Mouse (Mus musculus): ENCODE results near the gene Med23. TPM values are rescaled to one million over a fixed set of nuclear protein-coding genes. Genes with fewer than 3 reads are reported as not detected.

Med23 gene
- polyA plus RNA-seq, 1 experiment from 2014 or later = 35.9 TPM

- WGBS = 93% methylated on average over 8 of the region's 8 CpGs
- DNase-seq = no peak
- H3K36me3 ChIP-seq (ENCODE audit: control insufficient read depth, insufficient read depth, low read length) = peaks cover 99% of the 10 kb centered on the region
Observed at GRCm38 (mm10) chr10:24911199-24911598, 41.4 kb downstream of the Med23 start.

GRCm38 (mm10) chr10:24912576-24912975, 42.8 kb downstream of the Med23 start:
- no peak overlapping the region for H3K4me3 ChIP-seq (replicated peaks; ENCODE audit: low read depth, low read length)
- H3K27ac ChIP-seq (replicated peaks; ENCODE audit: low read depth, low read length) = no peak overlapping the region
- DNase-seq (no peak), ATAC-seq (ENCODE audit: low FRiP score, low TSS enrichment) (no peak)
- H3K36me3 ChIP-seq (ENCODE audit: control insufficient read depth, insufficient read depth, low read length) = peaks cover 95% of the 10 kb centered on the region
- H3K27me3 ChIP-seq (ENCODE audit: control insufficient read depth, insufficient read depth, low read length) = no peaks in the 10 kb centered on the region
- H3K4me2 ChIP-seq (ENCODE audit: low read length) = no peak overlapping the region
- H3K4me1 ChIP-seq (ENCODE audit: control insufficient read depth, insufficient read depth, low read length) = no peaks in the 10 kb centered on the region
- H3K9ac ChIP-seq (replicated peaks; ENCODE audit: low read length) = no peak overlapping the region
- H3K9me3 ChIP-seq (ENCODE audit: control insufficient read depth, low read length) = no peaks in the 10 kb centered on the region
- WGBS = 95% methylated on average over 14 of the region's 14 CpGs

More at GRCm38 (mm10) chr10:24911199-24911598, 41.4 kb downstream of the Med23 start:
- H3K27ac ChIP-seq (replicated peaks; ENCODE audit: low read depth, low read length) = no peak overlapping the region
- no peak overlapping the region for H3K4me2 ChIP-seq (ENCODE audit: low read length)
- no peaks in the 10 kb centered on the region for H3K27me3 ChIP-seq (ENCODE audit: control insufficient read depth, insufficient read depth, low read length)
- ATAC-seq (ENCODE audit: low FRiP score, low TSS enrichment) = no peak
- H3K9ac ChIP-seq (replicated peaks; ENCODE audit: low read length) = no peak overlapping the region
- no peak overlapping the region for H3K4me3 ChIP-seq (replicated peaks; ENCODE audit: low read depth, low read length)
- H3K9me3 ChIP-seq (ENCODE audit: control insufficient read depth, low read length) = no peaks in the 10 kb centered on the region
- no peaks in the 10 kb centered on the region for H3K4me1 ChIP-seq (ENCODE audit: control insufficient read depth, insufficient read depth, low read length)

GRCm38 (mm10) chr10:24915486-24915885, 45.7 kb downstream of the Med23 start:
- no peak for ATAC-seq (ENCODE audit: low FRiP score, low TSS enrichment)
- peaks cover 71% of the 10 kb centered on the region for H3K36me3 ChIP-seq (ENCODE audit: control insufficient read depth, insufficient read depth, low read length)
- 91% methylated on average over 6 of the region's 6 CpGs for WGBS

GRCm38 (mm10) chr10:24922977-24923376, 53.2 kb downstream of the Med23 start:
- no peak for ATAC-seq (ENCODE audit: low FRiP score, low TSS enrichment)
- H3K27me3 ChIP-seq (ENCODE audit: control insufficient read depth, insufficient read depth, low read length) = no peaks in the 10 kb centered on the region
- H3K4me3 ChIP-seq (replicated peaks; ENCODE audit: low read depth, low read length) = no peak overlapping the region
- WGBS = 92% methylated on average over 4 of the region's 4 CpGs
- H3K9me3 ChIP-seq (ENCODE audit: control insufficient read depth, low read length) = no peaks in the 10 kb centered on the region
- H3K9ac ChIP-seq (replicated peaks; ENCODE audit: low read length) = no peak overlapping the region
- H3K4me1 ChIP-seq (ENCODE audit: control insufficient read depth, insufficient read depth, low read length) = no peaks in the 10 kb centered on the region
- no peak for DNase-seq
- 0 out of 2 replicates have a peak, but pooled peaks cover 1% of the 10 kb centered on the region for H3K36me3 ChIP-seq (ENCODE audit: control insufficient read depth, insufficient read depth, low read length)
- H3K27ac ChIP-seq (replicated peaks; ENCODE audit: low read depth, low read length) = no peak overlapping the region
- H3K4me2 ChIP-seq (ENCODE audit: low read length) = no peak overlapping the region

More at GRCm38 (mm10) chr10:24915486-24915885, 45.7 kb downstream of the Med23 start:
- H3K4me1 ChIP-seq (ENCODE audit: control insufficient read depth, insufficient read depth, low read length) = no peaks in the 10 kb centered on the region
- no peak overlapping the region for H3K27ac ChIP-seq (replicated peaks; ENCODE audit: low read depth, low read length)
- no peak overlapping the region for H3K4me2 ChIP-seq (ENCODE audit: low read length)
- H3K4me3 ChIP-seq (replicated peaks; ENCODE audit: low read depth, low read length) = no peak overlapping the region
- no peak overlapping the region for H3K9ac ChIP-seq (replicated peaks; ENCODE audit: low read length)
- no peaks in the 10 kb centered on the region for H3K9me3 ChIP-seq (ENCODE audit: control insufficient read depth, low read length)
- no peaks in the 10 kb centered on the region for H3K27me3 ChIP-seq (ENCODE audit: control insufficient read depth, insufficient read depth, low read length)
- DNase-seq = no peak

- WGBS = 71% methylated on average over 3 of the region's 3 CpGs
- Histone ChIP-seq H3K9ac (replicated peaks; ENCODE audit: low read length) (no peak overlapping the region), H3K27ac (replicated peaks; ENCODE audit: low read depth, low read length) (no peak overlapping the region), H3K4me2 (ENCODE audit: low read length) (no peak overlapping the region), H3K36me3 (ENCODE audit: control insufficient read depth, insufficient read depth, low read length) (no peaks in the 10 kb centered on the region), H3K9me3 (ENCODE audit: control insufficient read depth, low read length) (no peaks in the 10 kb centered on the region), H3K4me3 (replicated peaks; ENCODE audit: low read depth, low read length) (no peak overlapping the region), H3K27me3 (ENCODE audit: control insufficient read depth, insufficient read depth, low read length) (no peaks in the 10 kb centered on the region), H3K4me1 (ENCODE audit: control insufficient read depth, insufficient read depth, low read length) (no peaks in the 10 kb centered on the region)
- DNase-seq (no peak), ATAC-seq (ENCODE audit: low FRiP score, low TSS enrichment) (no peak)
Observed at GRCm38 (mm10) chr10:24924296-24924695, 54.5 kb downstream of the Med23 start.

GRCm38 (mm10) chr10:24926380-24926779, 56.6 kb downstream of the Med23 start:
- ATAC-seq (ENCODE audit: low FRiP score, low TSS enrichment) = peak; percentile 62
- peak; percentile 50 for DNase-seq
- Histone ChIP-seq H3K27me3 (ENCODE audit: control insufficient read depth, insufficient read depth, low read length) (no peaks in the 10 kb centered on the region), H3K4me1 (ENCODE audit: control insufficient read depth, insufficient read depth, low read length) (no peaks in the 10 kb centered on the region), H3K9me3 (ENCODE audit: control insufficient read depth, low read length) (no peaks in the 10 kb centered on the region), H3K4me2 (ENCODE audit: low read length) (no peak overlapping the region), H3K4me3 (replicated peaks; ENCODE audit: low read depth, low read length) (no peak overlapping the region), H3K9ac (replicated peaks; ENCODE audit: low read length) (no peak overlapping the region), H3K27ac (replicated peaks; ENCODE audit: low read depth, low read length) (no peak overlapping the region), H3K36me3 (ENCODE audit: control insufficient read depth, insufficient read depth, low read length) (no peaks in the 10 kb centered on the region)
- WGBS = 42% methylated on average over 10 of the region's 10 CpGs

GRCm38 (mm10) chr10:24926962-24927720, 57.4 kb downstream of the Med23 start, which contains the start of gene Arg1:
Gene Arg1, minus strand, starts transcription at chr10:24927484.
- Histone ChIP-seq H3K4me2 (ENCODE audit: low read length) (no peak within 1 kb of the TSS), H3K36me3 (ENCODE audit: control insufficient read depth, insufficient read depth, low read length) (no peaks in the 10 kb centered on the region), H3K27ac (replicated peaks; ENCODE audit: low read depth, low read length) (no peak within 1 kb of the TSS), H3K4me1 (ENCODE audit: control insufficient read depth, insufficient read depth, low read length) (no peaks in the 10 kb centered on the region), H3K9ac (replicated peaks; ENCODE audit: low read length) (no peak within 1 kb of the TSS), H3K27me3 (ENCODE audit: control insufficient read depth, insufficient read depth, low read length) (no peaks in the 10 kb centered on the region), H3K4me3 (replicated peaks; ENCODE audit: low read depth, low read length) (no peak within 1 kb of the TSS), H3K9me3 (ENCODE audit: control insufficient read depth, low read length) (no peaks in the 10 kb centered on the region)
- ATAC-seq (ENCODE audit: low FRiP score, low TSS enrichment) (no peak), DNase-seq (peak; percentile 8)
- 72% methylated on average over 14 of the region's 14 CpGs for WGBS

- Histone ChIP-seq H3K9me3 (ENCODE audit: control insufficient read depth, low read length) (no peaks in the 10 kb centered on the region), H3K4me3 (replicated peaks; ENCODE audit: low read depth, low read length) (no peak overlapping the region), H3K27ac (replicated peaks; ENCODE audit: low read depth, low read length) (no peak overlapping the region), H3K4me1 (ENCODE audit: control insufficient read depth, insufficient read depth, low read length) (no peaks in the 10 kb centered on the region), H3K36me3 (ENCODE audit: control insufficient read depth, insufficient read depth, low read length) (no peaks in the 10 kb centered on the region), H3K4me2 (ENCODE audit: low read length) (no peak overlapping the region), H3K9ac (replicated peaks; ENCODE audit: low read length) (no peak overlapping the region), H3K27me3 (ENCODE audit: control insufficient read depth, insufficient read depth, low read length) (no peaks in the 10 kb centered on the region)
- 68% methylated on average over 12 of the region's 12 CpGs for WGBS
- DNase-seq = no peak
- no peak for ATAC-seq (ENCODE audit: low FRiP score, low TSS enrichment)
Observed at GRCm38 (mm10) chr10:24928072-24928471, 58.3 kb downstream of the Med23 start.

GRCm38 (mm10) chr10:24930143-24930542, 60.4 kb downstream of the Med23 start:
- no peak overlapping the region for H3K4me3 ChIP-seq (replicated peaks; ENCODE audit: low read depth, low read length)
- no peak for ATAC-seq (ENCODE audit: low FRiP score, low TSS enrichment)
- no peak for DNase-seq
- H3K27me3 ChIP-seq (ENCODE audit: control insufficient read depth, insufficient read depth, low read length) = no peaks in the 10 kb centered on the region
- H3K4me2 ChIP-seq (ENCODE audit: low read length) = no peak overlapping the region
- no peaks in the 10 kb centered on the region for H3K36me3 ChIP-seq (ENCODE audit: control insufficient read depth, insufficient read depth, low read length)
- H3K4me1 ChIP-seq (ENCODE audit: control insufficient read depth, insufficient read depth, low read length) = no peaks in the 10 kb centered on the region
- no peak overlapping the region for H3K9ac ChIP-seq (replicated peaks; ENCODE audit: low read length)
- H3K27ac ChIP-seq (replicated peaks; ENCODE audit: low read depth, low read length) = no peak overlapping the region
- no peaks in the 10 kb centered on the region for H3K9me3 ChIP-seq (ENCODE audit: control insufficient read depth, low read length)
- WGBS = 87% methylated on average over 6 of the region's 6 CpGs

Measured in midbrain, embryonic 14.5 days (tissue).